Mouse (Mus musculus) MEL (cell line): Measurements from ENCODE around the gene Shf.

Experiments used
- CHD2 ChIP-seq: IDR thresholded peaks from 2 replicates; pipeline ENCODE4 v1.6.1; 2011; ENCODE audit warnings: low read length, improper control_type of control experiment
- CTCF ChIP-seq, 3 experiments: IDR thresholded peaks in 2 of 3; conservative IDR thresholded peaks in 1 of 3; 2 replicates each; pipeline ENCODE4 v1.5.1; 2011 to 2012; ENCODE audit warnings: low read length in 3 of 3, low read depth in 2 of 3, mild to moderate bottlenecking in 2 of 3, improper control_type of control experiment in 1 of 3, inconsistent platforms in 1 of 3, mixed read lengths in 1 of 3, moderate library complexity in 1 of 3; ENCODE audit not compliant: control insufficient read depth in 1 of 3, insufficient read depth in 1 of 3, poor library complexity in 1 of 3, severe bottlenecking in 1 of 3
- EP300 ChIP-seq, 2 experiments: IDR thresholded peaks; 2 replicates each; pipeline ENCODE4 v1.6.1; 2011; ENCODE audit warnings: improper control_type of control experiment in 2 of 2, low read length in 2 of 2, low read depth in 1 of 2, mild to moderate bottlenecking in 1 of 2
- ETS1 ChIP-seq: IDR thresholded peaks from 2 replicates; pipeline ENCODE4 v1.6.1; 2012; ENCODE audit warnings: low read depth, mild to moderate bottlenecking, inconsistent platforms, low read length, improper control_type of control experiment, moderate library complexity
- MAX ChIP-seq: IDR thresholded peaks from 2 replicates; pipeline ENCODE4 v1.6.1; 2011; ENCODE audit warnings: low read length, improper control_type of control experiment
- MYC ChIP-seq: IDR thresholded peaks from 2 replicates; pipeline ENCODE4 v1.6.1; 2011; ENCODE audit warnings: low read depth, mild to moderate bottlenecking, low read length, improper control_type of control experiment, moderate library complexity
- NELFE ChIP-seq: IDR thresholded peaks from 2 replicates; pipeline ENCODE4 v1.6.1; 2011; ENCODE audit warnings: low read depth, low read length, improper control_type of control experiment
- POLR2A ChIP-seq, 2 experiments: IDR thresholded peaks; 2 replicates each; pipeline ENCODE4 v1.6.1; 2011 to 2012; ENCODE audit warnings: low read length in 2 of 2, mild to moderate bottlenecking in 2 of 2, control low read depth in 1 of 2, improper control_type of control experiment in 1 of 2, low read depth in 1 of 2, moderate library complexity in 1 of 2; ENCODE audit not compliant: control insufficient read depth in 1 of 2, insufficient read depth in 1 of 2, poor library complexity in 1 of 2
- POLR2AphosphoS2 ChIP-seq: IDR thresholded peaks from 2 replicates; pipeline ENCODE4 v1.6.1; 2011; ENCODE audit warnings: low read length, improper control_type of control experiment
- SMC3 ChIP-seq: IDR thresholded peaks from 2 replicates; pipeline ENCODE4 v1.6.1; 2011; ENCODE audit warnings: low read depth, low read length, improper control_type of control experiment
- TBP ChIP-seq: IDR thresholded peaks from 2 replicates; pipeline ENCODE4 v1.8.0; 2011; ENCODE audit warnings: low read depth, low read length, improper control_type of control experiment
- USF1 ChIP-seq: IDR thresholded peaks from 2 replicates; pipeline ENCODE4 v1.6.1; 2014; ENCODE audit warnings: low read depth, mild to moderate bottlenecking, inconsistent platforms, low read length, improper control_type of control experiment, moderate library complexity
- ZKSCAN1 ChIP-seq: IDR thresholded peaks from 2 replicates; pipeline ENCODE4 v1.6.1; 2012; ENCODE audit warnings: low read depth, mild to moderate bottlenecking, inconsistent platforms, low read length, improper control_type of control experiment, moderate library complexity

DNA sequence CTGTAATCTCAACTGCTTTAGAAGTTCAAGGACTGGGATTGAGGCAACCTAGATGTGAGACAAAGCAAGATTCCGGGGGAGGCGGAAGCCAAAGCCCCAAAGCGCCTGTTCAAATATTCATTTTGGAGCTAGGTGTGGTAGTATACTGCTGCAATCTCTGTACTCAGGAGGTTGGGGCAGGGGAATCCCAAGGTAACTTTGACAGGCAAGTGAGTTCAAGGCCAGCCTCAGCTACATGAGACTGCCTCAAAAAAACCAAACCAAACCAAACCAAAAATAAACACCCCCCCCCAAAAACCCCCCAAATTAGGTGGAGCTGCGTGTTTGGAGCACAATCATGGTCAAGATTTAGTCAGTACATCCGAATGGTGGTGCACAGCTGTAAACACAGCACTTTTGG is 5.0 kb upstream of the Shf start:
- no peak for TF ChIP-seq TBP
- TF ChIP-seq USF1: no peak
- no peak for TF ChIP-seq POLR2AphosphoS2
- no peak for TF ChIP-seq SMC3
- no peak for TF ChIP-seq CTCF (IDR thresholded peaks at IDR 0.05 in 2 of 3, conservative IDR thresholded peaks at IDR 0.05 in 1 of 3; ENCODE audit: control insufficient read depth in 1 of 3, insufficient read depth in 1 of 3, low read depth in 2 of 3, low read length in 3 of 3, poor library complexity in 1 of 3, severe bottlenecking in 1 of 3)
- TF ChIP-seq POLR2A (IDR thresholded peaks at IDR 0.05; ENCODE audit: control insufficient read depth in 1 of 2, insufficient read depth in 1 of 2, low read depth in 1 of 2, low read length in 2 of 2, poor library complexity in 1 of 2): no peak
- no peak for TF ChIP-seq MYC
- no peak for TF ChIP-seq MAX
- no peak for TF ChIP-seq EP300 (IDR thresholded peaks at IDR 0.05; ENCODE audit: low read depth in 1 of 2, low read length in 2 of 2)
- TF ChIP-seq ETS1: no peak
- no peak for TF ChIP-seq CHD2
- no peak for TF ChIP-seq NELFE
- no peak for TF ChIP-seq ZKSCAN1
